Mouse (Mus musculus): ENCODE measurements at regions not wholly inside any gene's neighbourhood (a gene's known extent, or its start where the extent isn't known, plus 50 kb on each side); places are given as distances from the start of the nearest gene placed in this dataset.

DNA sequence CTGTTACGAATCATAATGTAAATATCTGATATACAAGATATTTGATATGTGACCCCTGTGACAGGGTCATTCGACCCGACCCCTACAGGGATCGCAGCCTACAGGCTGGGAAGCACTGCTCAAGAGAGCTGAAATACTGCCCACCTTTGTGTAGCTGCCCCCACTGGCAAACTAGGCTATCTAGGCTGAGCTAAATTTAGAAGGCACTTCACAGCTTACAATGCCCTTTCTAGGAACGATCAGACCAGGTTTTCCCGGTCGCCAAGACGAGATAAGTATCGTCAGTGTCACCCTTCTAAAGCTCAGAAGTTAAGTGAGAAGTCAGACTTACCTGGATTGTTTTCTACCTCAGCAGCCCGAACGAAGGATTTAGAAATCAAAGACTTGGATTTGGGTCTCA is 71.9 kb upstream of the Ptgfrn start:
- TF ChIP-seq POLR2AphosphoS5 (IDR thresholded peaks at IDR 0.05; ENCODE audit: insufficient replicate concordance, low read depth, low read length) (no peak), GATA2 (IDR thresholded peaks at IDR 0.05; ENCODE audit: borderline replicate concordance, low read depth, low read length) (no peak), CTCF (IDR thresholded peaks at IDR 0.05; ENCODE audit: low read depth, low read length) (no peak), GATA1 (IDR thresholded peaks at IDR 0.05; ENCODE audit: borderline replicate concordance, low read length) (no peak), TAL1 (conservative IDR thresholded peaks at IDR 0.05; ENCODE audit: low read depth, low read length) (no peak)
- no peaks in the 10 kb centered on the region for H3K27me3 ChIP-seq (ENCODE audit: insufficient read depth, low read length)
- no peaks in the 10 kb centered on the region for H3K36me3 ChIP-seq (replicated peaks)
- no peaks in the 10 kb centered on the region for H3K4me1 ChIP-seq (ENCODE audit: insufficient read depth, low read depth, low read length)
- H3K4me3 ChIP-seq (ENCODE audit: low read depth, low read length), result no peak overlapping the region
- DNase-seq (ENCODE audit: low spot score), result no peak
- no peak for ATAC-seq (ENCODE audit: extremely low read depth, insufficient number of reproducible peaks, low FRiP score, poor library complexity, severe bottlenecking)
- H3K9me3 ChIP-seq (replicated peaks), result no peaks in the 10 kb centered on the region

DNA sequence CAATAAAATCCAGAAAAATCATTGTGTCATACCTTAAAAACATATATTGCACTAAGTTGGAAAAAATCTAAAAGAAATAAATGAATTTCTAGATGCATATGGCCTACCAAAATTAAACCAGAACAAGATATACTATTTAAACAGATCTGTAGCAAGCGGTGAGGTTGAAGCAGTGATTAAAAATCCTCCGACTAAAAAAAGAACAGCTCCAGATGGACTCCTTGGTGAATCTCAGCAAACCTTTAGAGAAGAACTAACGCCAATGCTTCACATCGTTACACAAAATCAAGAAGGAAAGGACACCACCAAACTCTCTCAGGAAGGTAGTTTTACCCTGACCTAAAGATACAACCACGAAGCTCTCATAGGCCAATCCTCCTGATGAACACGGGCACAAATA is 63.9 kb upstream of the Ptgfrn start:
- no peaks in the 10 kb centered on the region for H3K27me3 ChIP-seq (ENCODE audit: insufficient read depth, low read length)
- H3K9me3 ChIP-seq (replicated peaks), result no peaks in the 10 kb centered on the region
- no peak for TF ChIP-seq CTCF (IDR thresholded peaks at IDR 0.05; ENCODE audit: low read depth, low read length)
- TF ChIP-seq TAL1 (conservative IDR thresholded peaks at IDR 0.05; ENCODE audit: low read depth, low read length), result no peak
- no peak for TF ChIP-seq GATA1 (IDR thresholded peaks at IDR 0.05; ENCODE audit: borderline replicate concordance, low read length)
- no peak for TF ChIP-seq POLR2AphosphoS5 (IDR thresholded peaks at IDR 0.05; ENCODE audit: insufficient replicate concordance, low read depth, low read length)
- TF ChIP-seq GATA2 (IDR thresholded peaks at IDR 0.05; ENCODE audit: borderline replicate concordance, low read depth, low read length), result no peak
- ATAC-seq (ENCODE audit: extremely low read depth, insufficient number of reproducible peaks, low FRiP score, poor library complexity, severe bottlenecking), result no peak
- DNase-seq (ENCODE audit: low spot score), result no peak
- H3K4me3 ChIP-seq (ENCODE audit: low read depth, low read length), result no peak overlapping the region
- no peaks in the 10 kb centered on the region for H3K4me1 ChIP-seq (ENCODE audit: insufficient read depth, low read depth, low read length)
- no peaks in the 10 kb centered on the region for H3K36me3 ChIP-seq (replicated peaks)

DNA sequence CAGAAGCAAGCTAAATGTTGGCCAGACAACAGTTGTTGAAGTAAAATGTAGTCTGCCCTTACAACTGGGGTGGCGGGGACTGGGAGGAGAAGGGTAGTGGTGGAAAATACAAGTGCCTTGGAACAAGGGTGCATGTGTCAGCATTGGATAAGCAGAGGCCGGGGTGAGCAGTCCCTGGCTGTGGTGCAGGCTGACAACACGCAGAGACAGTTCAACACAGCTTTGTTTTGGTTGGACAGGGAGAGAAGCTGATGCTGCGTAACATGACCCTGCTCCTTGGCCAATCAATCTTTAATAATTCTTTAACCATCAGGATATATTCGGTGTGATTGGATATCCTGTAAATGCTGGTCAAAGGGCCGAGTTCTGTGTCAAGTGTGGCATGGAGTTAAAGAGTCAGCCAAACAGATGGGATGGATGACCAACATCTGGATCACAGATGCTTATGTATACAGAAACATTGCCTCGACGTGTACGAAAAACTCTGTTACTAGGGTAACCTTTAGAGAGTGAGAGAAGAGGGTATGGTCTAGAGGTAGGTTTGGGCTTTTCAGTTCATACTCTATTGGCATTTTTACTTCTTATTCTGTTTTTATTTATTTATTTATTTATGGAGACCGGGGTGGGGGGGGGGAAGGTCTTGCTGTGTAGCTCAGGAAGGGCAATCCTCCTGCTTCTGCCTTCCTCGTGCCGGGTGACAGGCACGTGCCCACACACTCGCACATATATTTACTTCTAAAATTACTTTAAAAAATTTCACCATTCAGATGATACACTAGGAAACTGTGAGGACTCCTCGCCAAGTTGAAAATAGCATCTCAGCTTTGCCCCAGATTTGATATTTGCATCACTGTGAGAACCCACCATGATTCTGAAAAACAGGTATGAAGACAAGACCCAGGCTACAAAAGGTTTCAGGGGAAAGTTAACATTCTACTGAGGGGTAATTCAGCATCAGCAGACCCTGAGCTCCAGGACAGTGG is 60.2 kb upstream of the Ptgfrn start:
- no peak for TF ChIP-seq TAL1 (conservative IDR thresholded peaks at IDR 0.05; ENCODE audit: low read depth, low read length)
- no peak for TF ChIP-seq GATA1 (IDR thresholded peaks at IDR 0.05; ENCODE audit: borderline replicate concordance, low read length)
- no peak for TF ChIP-seq POLR2AphosphoS5 (IDR thresholded peaks at IDR 0.05; ENCODE audit: insufficient replicate concordance, low read depth, low read length)
- no peaks in the 10 kb centered on the region for H3K36me3 ChIP-seq (replicated peaks)
- peaks cover 3% of the 10 kb centered on the region; the same call in 1 of the 2 replicates for H3K27me3 ChIP-seq (ENCODE audit: insufficient read depth, low read length)
- no peak overlapping the region for H3K4me3 ChIP-seq (ENCODE audit: low read depth, low read length)
- H3K9me3 ChIP-seq (replicated peaks), result no peaks in the 10 kb centered on the region
- ATAC-seq (ENCODE audit: extremely low read depth, insufficient number of reproducible peaks, low FRiP score, poor library complexity, severe bottlenecking) (no peak), DNase-seq (ENCODE audit: low spot score) (no peak)
- no peaks in the 10 kb centered on the region for H3K4me1 ChIP-seq (ENCODE audit: insufficient read depth, low read depth, low read length)

DNA sequence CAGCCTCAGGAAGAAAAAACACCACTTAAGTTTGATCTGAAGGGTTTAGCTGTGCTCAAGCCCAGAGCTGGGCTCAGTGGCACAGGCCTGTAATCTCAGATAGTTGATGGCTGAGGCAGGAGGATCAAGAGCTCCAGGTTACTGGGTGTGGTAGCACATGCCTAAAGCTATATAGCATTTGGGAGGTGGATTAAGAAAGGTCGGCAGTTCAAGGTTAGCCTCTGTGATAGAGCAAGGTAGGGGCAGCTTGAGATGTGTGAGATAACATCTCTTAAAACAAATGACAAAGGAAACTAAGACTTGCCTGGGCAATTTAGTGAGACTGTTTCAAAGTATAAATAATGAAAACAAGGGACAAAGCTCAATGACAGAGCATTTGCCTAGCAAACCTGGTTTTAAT is 56.9 kb upstream of the Ptgfrn start:
- Histone ChIP-seq H3K36me3 (replicated peaks) (no peaks in the 10 kb centered on the region), H3K27me3 (ENCODE audit: insufficient read depth, low read length) (peaks cover 6% of the 10 kb centered on the region; the same call in 1 of the 2 replicates), H3K9me3 (replicated peaks) (no peaks in the 10 kb centered on the region), H3K4me3 (ENCODE audit: low read depth, low read length) (no peak overlapping the region), H3K4me1 (ENCODE audit: insufficient read depth, low read depth, low read length) (no peaks in the 10 kb centered on the region)
- ATAC-seq (ENCODE audit: extremely low read depth, insufficient number of reproducible peaks, low FRiP score, poor library complexity, severe bottlenecking) (no peak), DNase-seq (ENCODE audit: low spot score) (no peak)
- no peak for TF ChIP-seq CTCF (IDR thresholded peaks at IDR 0.05; ENCODE audit: low read depth, low read length)
- TF ChIP-seq GATA2 (IDR thresholded peaks at IDR 0.05; ENCODE audit: borderline replicate concordance, low read depth, low read length), result no peak
- TF ChIP-seq POLR2AphosphoS5 (IDR thresholded peaks at IDR 0.05; ENCODE audit: insufficient replicate concordance, low read depth, low read length), result no peak
- TF ChIP-seq GATA1 (IDR thresholded peaks at IDR 0.05; ENCODE audit: borderline replicate concordance, low read length), result no peak
- TF ChIP-seq TAL1 (conservative IDR thresholded peaks at IDR 0.05; ENCODE audit: low read depth, low read length), result no peak

DNA sequence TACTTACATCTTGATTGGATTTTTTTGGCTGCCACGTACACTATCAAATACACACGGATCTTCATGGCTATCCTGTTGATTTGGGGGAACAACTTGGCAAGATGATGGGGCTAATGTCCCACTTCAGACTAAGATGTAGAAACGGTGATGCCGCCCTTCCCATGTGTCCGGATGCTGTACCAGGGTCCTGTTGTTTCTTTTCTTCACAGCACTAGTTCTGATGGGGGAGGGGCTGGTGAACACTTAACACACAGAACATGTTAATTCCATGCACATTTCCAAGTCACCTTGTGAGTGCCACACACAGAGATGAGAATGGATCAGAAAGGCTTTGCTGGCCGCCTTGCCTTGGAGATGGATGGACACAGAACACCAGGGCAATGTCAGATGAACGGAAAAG is 56.5 kb upstream of the Ptgfrn start:
- ATAC-seq (ENCODE audit: extremely low read depth, insufficient number of reproducible peaks, low FRiP score, poor library complexity, severe bottlenecking), result no peak
- Histone ChIP-seq H3K4me1 (ENCODE audit: insufficient read depth, low read depth, low read length) (no peaks in the 10 kb centered on the region), H3K4me3 (ENCODE audit: low read depth, low read length) (no peak overlapping the region), H3K9me3 (replicated peaks) (no peaks in the 10 kb centered on the region), H3K27me3 (ENCODE audit: insufficient read depth, low read length) (peaks cover 9% of the 10 kb centered on the region), H3K36me3 (replicated peaks) (no peaks in the 10 kb centered on the region)
- DNase-seq (ENCODE audit: low spot score), result no peak
- TF ChIP-seq CTCF (IDR thresholded peaks at IDR 0.05; ENCODE audit: low read depth, low read length) (no peak), GATA2 (IDR thresholded peaks at IDR 0.05; ENCODE audit: borderline replicate concordance, low read depth, low read length) (no peak), POLR2AphosphoS5 (IDR thresholded peaks at IDR 0.05; ENCODE audit: insufficient replicate concordance, low read depth, low read length) (no peak), GATA1 (IDR thresholded peaks at IDR 0.05; ENCODE audit: borderline replicate concordance, low read length) (no peak), TAL1 (conservative IDR thresholded peaks at IDR 0.05; ENCODE audit: low read depth, low read length) (no peak)

DNA sequence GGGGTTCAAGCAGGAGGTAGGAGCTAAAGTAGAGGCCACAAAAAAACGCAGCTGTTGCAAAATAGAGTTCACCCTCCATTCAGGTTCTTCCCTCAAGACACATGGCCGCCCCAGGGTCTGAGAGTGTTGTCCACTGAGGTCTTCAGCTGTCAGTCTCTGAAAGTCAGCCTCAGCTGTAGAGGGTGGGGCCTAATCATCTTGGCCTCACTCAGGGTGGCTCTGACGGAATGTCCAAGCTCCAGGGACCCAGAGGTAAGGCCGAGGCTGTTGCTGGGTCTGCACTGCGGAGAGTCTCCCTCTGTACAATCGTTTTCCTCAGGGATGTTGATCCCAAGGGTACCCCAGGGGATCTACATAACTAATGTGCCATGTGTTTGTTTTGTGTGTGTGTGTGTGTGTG is 55.2 kb upstream of the Ptgfrn start:
- Histone ChIP-seq H3K4me3 (ENCODE audit: low read depth, low read length) (no peak overlapping the region), H3K4me1 (ENCODE audit: insufficient read depth, low read depth, low read length) (no peaks in the 10 kb centered on the region), H3K27me3 (ENCODE audit: insufficient read depth, low read length) (peaks cover 9% of the 10 kb centered on the region), H3K9me3 (replicated peaks) (no peaks in the 10 kb centered on the region), H3K36me3 (replicated peaks) (no peaks in the 10 kb centered on the region)
- no peak for TF ChIP-seq GATA1 (IDR thresholded peaks at IDR 0.05; ENCODE audit: borderline replicate concordance, low read length)
- TF ChIP-seq TAL1 (conservative IDR thresholded peaks at IDR 0.05; ENCODE audit: low read depth, low read length), result no peak
- TF ChIP-seq CTCF (IDR thresholded peaks at IDR 0.05; ENCODE audit: low read depth, low read length), result no peak
- no peak for TF ChIP-seq POLR2AphosphoS5 (IDR thresholded peaks at IDR 0.05; ENCODE audit: insufficient replicate concordance, low read depth, low read length)
- no peak for TF ChIP-seq GATA2 (IDR thresholded peaks at IDR 0.05; ENCODE audit: borderline replicate concordance, low read depth, low read length)
- ATAC-seq (ENCODE audit: extremely low read depth, insufficient number of reproducible peaks, low FRiP score, poor library complexity, severe bottlenecking) (no peak), DNase-seq (ENCODE audit: low spot score) (no peak)

All from G1E (cell line).